Mouse (Mus musculus): ENCODE results near the gene Zcrb1. TPM values are rescaled to one million over a fixed set of nuclear protein-coding genes. Genes with fewer than 3 reads are reported as not detected.

The Zcrb1 gene
- polyA plus RNA-seq, 1 experiment, result 14.2 TPM

- Histone ChIP-seq H3K4me1 (ENCODE audit: control insufficient read depth, insufficient read depth, insufficient read length, low read length) (no peaks in the 10 kb centered on the region; the same call in 1 of the 2 replicates), H3K36me3 (ENCODE audit: control insufficient read depth, insufficient read depth, low read length) (no peaks in the 10 kb centered on the region), H3K4me3 (ENCODE audit: low read depth, low read length) (peak overlapping the region; percentile 99), H3K27me3 (ENCODE audit: control insufficient read depth, insufficient read depth, low read length) (no peaks in the 10 kb centered on the region), H3K27ac (ENCODE audit: insufficient read depth, low read depth, low read length) (no peak overlapping the region)
- TF ChIP-seq CTCF (IDR thresholded peaks at IDR 0.05; ENCODE audit: extremely low read depth, insufficient read length, insufficient replicate concordance, low read depth, low read length) (no peak), POLR2A (IDR thresholded peaks at IDR 0.05; ENCODE audit: low read depth, low read length) (no peak)
- under 1% methylated on average over 46 of the region's 52 CpGs for WGBS
Measured at GRCm38 (mm10) chr15:93336658-93336924, 61.5 kb downstream of the Zcrb1 start.

Other genes with a start within 250 kb of the Zcrb1 start
- 0.41 and 0.96 TPM in 2 replicates for gene Gxylt1, start 123.2 kb downstream of the Zcrb1 start, polyA plus RNA-seq (2012; rRNA removed)
- gene Yaf2, start 61.4 kb downstream of the Zcrb1 start, polyA plus RNA-seq (2012; rRNA removed), result 8.8 and 9.7 TPM in 2 replicates
- 2.3 TPM in 2 replicates for gene Pphln1, start within 50 bp of the Zcrb1 start, polyA plus RNA-seq (2012; rRNA removed)
- 1.7 and 1.9 TPM in 2 replicates for gene Prickle1, start 197.6 kb upstream of the Zcrb1 start, polyA plus RNA-seq (2012; rRNA removed)

All from small intestine, adult 2 months (tissue).